Mouse (Mus musculus) megakaryocyte-erythroid progenitor cell, adult 5-6 weeks (primary cell): Measurements from ENCODE around the gene Tbc1d1. TPM values are rescaled to one million over a fixed set of nuclear protein-coding genes. Genes with fewer than 3 reads are reported as not detected.
A peak's percentile ranks its signal among the peaks of the same experiment; 100 is the strongest.

Experiments
- ATAC-seq: replicated peaks from 2 replicates; pipeline ENCODE4 v1.8.0; 2016; ENCODE audit warnings: mild to moderate bottlenecking, inconsistent platforms; ENCODE audit not compliant: severe bottlenecking, poor library complexity, low FRiP score, low TSS enrichment
- total RNA-seq, 2 experiments: library from RNA; stranded (forward) in 1 of 2; stranded (reverse) in 1 of 2; fragments of 200-1000, 215-1000 nt in 1 of 2; fragments of >200 nt in 1 of 2; fragmentation: Nextera tagmentation in 1 of 2; gene quantifications; 2 replicates each; pipeline ENCODE4 v1.2.3; 2014 to 2017

The Tbc1d1 gene
- total RNA-seq, 2 experiments from 2014 or later = 6.7 to 15.9 TPM

DNA sequence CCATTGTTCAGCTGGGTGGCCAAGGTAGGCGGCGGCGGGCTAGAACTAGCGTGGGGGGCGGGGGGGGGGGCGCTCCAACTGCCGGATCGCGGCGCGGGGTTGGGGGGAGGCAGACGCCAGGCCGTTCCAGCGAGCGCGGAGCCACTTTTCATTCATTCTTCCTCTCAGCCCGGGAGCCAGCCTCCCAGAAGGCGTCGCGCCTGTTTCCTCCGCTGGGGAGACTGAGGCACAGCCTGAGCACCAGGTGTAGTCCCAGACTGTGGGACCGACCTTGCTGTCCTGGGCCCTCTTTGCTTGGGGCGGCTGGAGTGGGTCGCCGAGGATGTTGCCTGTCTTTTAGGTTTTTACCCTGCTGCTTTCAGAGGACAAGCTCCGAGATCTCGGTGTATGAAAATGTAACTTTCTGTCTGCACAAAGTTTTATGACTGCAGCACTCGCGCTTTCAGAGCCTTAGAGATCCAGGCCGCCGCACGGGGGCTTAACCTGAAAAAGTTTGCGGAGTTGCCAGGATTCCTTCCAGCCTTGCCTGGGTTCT, 74.5 kb downstream of the Tbc1d1 start:
- no peak; the same call in 1 of the 2 replicates for ATAC-seq

DNA sequence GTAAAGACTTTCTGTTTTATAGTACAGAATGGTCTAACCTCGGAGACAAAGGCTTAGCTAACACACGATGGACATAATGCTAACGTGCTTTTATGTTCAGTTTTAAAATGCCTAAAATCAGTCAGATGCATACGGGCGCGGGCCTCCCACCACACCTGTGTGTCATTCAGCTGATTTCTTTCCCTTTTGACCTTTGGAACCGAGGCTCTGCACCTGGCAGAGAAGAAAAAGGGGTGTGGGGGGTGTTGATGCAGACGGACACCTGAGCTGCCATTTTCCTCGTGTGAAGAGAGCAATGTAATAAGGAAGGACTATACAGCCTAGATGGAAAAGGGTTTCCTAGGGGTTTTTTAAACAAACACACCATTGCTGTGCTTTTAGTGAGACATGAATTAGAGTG, 76.8 kb downstream of the Tbc1d1 start:
- ATAC-seq = no peak

DNA sequence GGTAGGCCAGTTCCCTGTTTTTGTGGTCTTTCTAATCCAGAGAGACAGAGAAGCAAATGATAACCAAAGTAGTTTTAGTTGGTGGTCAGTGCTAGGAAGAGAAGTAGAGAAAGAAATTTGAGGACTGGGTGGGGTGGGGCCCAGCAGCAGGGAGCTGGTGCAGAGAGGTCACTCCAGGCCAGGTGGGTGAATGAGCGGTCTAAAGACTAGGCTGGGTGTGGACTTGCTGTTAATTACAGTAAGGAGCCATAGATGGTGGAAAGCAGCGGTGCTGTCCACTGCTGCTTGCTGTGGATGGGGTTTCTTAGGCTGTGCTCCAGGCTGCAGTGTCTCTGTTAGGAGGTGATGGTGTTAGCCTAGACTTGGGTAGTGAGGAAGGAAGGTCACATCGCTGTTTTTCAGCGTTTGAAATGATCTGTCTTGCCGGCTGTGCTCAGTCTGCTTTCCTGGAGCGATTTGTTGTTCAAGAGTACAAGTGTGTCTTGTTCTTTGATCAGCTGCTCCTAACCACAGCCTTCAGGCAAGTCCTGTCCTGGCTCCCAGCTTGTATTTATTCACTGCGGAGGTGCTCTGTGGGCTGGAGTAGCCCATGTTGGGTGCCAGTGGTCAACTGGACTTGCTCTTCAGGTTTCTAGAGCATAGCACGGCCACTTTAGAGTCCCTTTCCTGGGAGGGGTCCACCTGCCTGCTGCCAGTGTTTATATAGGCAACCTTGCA, 78.3 kb downstream of the Tbc1d1 start:
- ATAC-seq = no peak

DNA sequence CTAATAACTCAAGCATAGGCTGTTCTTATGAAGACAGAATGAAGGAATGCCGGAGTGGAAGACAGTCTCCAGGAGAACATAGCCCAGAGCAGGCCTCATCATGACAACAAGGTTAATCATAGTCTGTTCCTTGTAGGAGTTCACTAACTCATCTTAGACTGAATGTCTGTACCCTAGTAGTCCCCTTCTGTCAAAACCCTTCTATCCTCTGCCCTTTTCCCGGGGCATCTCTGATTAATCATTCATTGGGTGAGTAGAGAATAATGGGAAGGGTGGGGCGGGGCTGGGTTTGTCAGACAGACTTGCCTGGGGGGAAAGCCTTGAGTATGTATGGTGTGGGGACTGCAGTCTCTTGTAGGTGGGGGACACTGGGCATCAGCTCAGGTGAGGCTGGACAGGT, 79.1 kb downstream of the Tbc1d1 start:
- ATAC-seq = no peak

DNA sequence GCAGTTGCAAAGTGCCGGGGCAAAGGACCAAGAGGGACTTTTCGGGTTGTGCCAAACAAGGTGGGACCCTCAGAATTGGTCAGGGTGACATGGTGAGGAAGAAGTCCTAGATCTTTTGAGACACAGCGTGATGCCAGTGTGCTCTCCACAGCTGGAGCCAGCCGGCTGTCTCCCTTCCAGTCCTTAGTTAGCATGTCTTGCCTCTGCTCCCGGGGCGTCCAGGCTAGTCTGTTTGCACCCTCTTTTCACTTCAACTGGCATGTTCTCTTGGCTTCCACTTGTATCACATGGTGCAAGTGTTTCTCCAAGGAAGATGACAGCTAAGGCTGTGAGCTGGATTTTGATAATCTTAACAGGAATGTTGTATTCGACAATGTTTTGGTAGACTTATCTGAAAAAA, 80.5 kb downstream of the Tbc1d1 start:
- no peak for ATAC-seq

DNA sequence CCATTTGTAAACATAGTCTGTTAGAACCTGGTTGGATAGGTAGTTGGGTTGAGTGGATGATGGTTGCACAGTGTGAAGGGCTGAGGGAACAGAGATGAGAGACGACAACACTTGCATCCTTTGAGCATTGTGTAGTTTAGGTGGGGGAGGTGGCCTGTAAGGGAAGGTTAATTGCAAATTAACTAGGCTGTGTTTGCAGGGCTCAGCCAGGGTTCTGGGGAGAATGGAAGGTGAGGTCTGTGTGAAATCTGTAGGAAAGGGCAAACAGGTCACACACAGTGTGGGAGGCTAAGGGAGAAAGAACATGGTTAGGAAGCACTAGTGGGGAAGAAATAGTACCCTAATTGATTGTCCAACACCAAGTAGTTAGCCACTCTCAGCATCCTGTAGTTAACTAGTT, 81.2 kb downstream of the Tbc1d1 start:
- no peak for ATAC-seq

DNA sequence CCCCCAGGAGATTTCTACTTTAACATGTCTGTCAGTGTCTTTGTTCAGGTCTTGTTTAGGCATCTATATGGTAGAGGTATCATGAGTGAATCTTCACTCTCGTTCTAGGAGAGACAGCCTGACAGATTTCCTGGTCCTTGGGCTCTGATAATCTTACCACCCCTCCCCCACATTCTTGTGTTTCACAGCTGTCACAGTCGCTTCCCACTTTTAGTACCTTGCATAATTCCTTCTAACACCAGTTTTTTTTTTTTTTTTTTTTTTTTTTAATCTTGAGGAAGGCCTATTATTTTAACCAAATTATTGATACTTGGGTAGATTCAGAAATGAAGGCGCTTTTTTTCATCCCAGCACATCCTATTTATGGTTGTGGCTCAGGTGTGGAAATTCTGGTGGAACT, 81.6 kb downstream of the Tbc1d1 start:
- no peak for ATAC-seq

DNA sequence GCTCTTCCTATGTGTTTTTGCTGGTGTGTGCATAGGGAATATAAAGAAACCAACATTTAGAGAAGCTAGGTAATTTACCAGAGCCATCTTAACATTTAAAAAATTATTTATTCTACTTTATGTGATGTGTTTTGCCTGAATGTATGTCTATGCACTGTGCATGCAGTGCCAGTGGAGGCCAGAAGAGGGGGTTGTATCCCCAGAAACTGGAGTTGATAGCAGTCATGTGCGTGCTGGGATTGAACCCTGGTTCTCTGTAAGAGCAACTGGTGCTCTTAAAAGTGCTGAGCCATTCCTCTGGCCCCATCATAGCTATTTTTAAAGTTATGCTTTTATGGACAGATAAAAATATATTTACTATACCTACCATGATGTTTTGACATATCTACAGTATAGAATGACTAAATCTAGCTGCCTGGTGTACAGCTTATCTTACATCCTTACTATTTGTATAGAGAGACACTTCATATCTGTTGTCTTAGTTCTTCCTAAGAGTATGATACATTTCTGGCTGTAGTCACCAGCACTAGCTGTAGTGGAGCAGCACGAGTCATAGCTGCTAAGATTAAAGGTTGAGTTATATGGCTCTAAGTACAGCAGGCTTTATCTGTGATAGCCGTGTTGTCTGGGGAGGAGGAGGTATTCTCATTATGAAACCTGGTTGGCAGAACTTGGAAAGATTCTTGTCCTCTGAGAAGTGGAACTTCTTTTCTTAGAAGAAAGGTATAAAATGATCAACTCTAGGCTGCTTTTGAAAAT, 83.0 kb downstream of the Tbc1d1 start:
- ATAC-seq = peak; percentile 69

DNA sequence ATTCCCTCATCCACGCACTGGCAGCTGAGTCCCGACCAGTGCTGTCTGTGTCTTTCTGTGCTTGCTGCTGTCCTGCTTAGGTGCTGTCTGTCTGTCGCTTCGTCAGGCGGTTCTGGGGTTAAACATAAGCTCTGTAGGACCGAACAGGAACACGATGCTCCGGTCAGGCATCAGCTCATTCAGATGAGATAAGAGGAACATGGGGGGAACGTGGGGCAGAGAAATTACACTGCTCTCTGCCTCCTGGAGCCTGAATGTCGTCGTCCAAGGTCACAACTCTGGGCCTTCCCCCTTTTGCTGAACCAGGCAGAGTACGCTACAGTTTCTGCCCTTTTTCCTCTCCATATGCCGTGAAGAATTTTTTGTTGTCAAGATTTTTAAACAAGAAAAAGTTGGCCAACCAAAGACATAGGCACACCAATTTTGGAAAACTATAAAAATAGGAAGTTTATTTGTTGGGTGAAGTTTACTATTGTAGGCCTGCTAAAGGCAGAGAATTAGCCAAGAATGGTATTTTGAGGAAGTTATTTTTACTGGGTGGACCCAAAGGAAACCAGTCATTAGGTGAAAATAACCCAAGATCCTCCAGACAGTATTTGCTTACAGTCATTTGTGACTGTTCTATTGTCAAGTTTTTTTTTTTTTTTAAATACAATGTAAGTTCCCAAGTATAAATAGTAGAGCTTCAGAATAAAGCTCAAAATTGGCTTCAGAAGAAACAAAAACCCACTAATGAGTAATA, 85.0 kb downstream of the Tbc1d1 start:
- no peak for ATAC-seq

DNA sequence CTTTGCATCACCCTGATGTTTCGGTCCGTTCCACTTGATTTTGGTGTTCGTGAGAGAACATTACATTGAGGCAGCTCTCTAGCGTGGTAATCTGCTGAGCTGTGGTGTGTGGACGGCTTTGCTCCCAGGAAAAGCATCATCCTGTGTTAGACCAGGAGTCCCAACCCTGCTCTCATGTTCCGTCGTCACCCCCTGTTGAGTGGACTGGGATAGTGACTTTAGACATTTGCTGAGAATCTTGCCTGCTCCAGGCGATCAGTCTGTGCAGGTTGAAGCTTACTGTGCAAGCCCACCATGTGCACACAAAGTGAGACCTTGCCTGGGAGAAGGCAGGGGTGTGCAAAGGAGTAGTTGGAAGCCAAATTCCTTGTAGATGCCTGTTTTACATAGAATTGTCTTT, 85.8 kb downstream of the Tbc1d1 start:
- ATAC-seq = no peak

DNA sequence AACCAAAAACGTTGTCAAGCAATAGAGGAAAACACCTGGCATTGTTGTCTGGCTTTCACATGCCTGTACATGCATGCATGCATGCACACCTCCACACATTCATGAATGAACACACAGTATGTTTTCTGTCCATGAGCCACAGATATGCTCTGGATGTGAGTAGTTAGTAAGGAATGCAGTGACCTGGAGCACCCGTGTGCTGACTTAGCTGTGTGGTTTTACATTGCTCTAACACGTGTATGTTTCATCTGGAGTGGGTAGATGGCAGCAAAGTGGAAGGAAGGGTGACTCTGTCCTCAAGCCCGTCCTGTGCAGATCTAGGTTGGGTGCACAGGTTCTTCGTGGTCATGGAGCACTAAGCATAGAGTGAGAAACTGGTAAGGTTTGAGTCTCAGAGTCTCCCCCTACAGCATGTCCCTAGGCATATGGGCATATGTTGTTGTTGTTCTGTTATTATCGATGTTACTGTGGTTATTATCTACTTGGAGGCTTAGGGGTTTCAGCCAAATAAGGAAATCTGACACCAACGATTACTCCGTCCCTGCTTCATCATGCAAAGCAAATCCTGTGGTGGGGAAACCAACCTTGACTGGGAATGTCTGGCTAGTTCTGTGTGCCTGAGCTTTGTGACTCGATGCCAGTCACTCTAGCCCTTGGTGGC, 86.8 kb downstream of the Tbc1d1 start:
- peak; percentile 78 for ATAC-seq

DNA sequence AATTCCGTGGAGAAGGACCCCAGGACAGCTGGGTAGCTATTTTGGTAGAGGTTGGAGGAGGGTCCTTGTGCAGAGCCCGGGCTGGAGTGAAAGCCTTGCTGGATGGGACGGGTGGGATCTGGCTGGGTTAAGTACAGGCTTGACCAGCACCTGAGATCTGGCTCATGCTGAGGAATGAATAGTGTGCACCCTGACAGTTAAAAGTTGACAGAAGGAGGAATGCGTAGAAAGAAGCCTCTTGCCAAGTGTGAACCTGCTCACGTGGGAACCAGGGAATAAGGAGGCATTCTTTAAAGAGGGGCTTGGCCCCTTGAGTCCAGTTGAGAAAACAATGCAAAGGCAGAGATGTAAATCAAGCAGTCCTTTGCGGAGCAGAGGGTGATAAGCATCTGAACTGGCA, 87.6 kb downstream of the Tbc1d1 start:
- no peak for ATAC-seq

DNA sequence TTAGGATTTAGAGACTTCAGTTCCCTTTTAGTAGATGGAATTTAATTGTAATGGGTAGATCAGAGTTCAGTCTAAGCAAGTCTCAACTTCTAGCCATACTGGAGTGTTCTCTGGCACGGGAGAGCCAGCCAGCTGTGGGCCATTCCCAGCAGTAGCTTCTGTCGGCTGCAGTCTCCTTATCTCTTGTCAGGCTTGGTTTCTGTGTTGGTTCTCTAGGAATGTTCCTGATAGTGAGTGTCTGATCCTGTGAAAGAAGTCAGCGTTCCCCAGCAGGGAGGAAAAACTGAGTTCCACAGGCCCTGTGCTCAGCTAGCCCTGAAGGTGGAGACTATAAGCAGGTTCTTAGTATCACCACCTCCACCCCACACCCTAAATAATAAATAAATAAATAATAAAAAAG, 88.2 kb downstream of the Tbc1d1 start:
- ATAC-seq = no peak

DNA sequence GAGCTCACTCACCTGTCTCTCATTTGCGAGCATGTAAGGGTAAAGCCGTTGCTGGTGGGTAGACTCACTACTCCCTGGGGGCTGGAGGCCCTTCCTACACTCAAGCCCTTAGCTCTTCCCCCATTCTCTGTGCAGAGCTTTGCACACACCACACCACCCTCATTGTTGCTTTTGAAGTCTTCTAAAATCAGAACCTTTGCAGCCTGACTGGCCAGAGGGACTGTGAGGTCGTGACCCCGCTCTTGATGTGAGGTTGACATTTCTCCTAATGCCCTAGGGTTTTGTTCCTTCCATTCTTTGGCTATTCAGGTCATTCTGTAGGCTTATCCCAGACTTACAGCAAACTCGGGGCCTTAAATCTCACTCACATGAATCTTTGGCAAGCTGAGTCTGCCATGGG, 88.6 kb downstream of the Tbc1d1 start:
- ATAC-seq = no peak

DNA sequence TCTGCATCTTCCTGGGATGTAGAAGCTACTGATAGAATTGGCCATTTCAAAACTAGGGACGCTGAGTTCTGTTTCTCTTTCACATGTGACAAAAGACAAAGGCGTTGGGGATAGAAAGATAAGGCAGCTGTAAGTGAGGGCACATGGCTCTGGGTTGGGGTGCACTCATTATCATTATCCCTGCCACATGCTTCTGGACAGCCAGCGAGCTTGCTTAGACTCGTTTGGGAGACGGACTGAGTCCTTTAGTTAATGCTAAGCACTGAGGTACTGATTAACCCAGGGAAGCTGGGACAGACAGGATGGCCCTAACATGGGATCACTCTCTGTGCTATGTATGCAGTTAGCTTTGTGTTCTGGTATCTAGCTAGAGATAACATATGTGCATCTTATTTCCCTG, 95.3 kb downstream of the Tbc1d1 start:
- ATAC-seq = peak; percentile 87

DNA sequence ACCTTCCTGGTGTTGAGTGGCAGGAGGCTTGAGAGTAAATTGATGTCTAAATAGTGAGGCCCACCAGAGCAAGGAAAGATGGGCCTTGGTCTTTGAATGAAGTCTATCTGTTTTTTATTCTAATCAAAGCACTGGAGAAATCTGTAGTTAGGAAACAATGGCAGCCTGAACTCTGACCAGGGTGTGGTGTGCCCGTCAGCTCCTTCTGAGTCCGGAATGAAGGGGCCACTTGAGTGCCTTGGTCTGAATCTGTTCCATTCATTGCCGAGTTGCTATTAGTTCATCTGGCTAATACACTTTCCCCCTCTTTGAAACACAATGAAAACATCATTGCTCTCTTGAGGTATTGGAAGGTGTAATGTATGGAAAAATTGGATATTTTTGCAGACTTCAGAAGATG, 98.2 kb downstream of the Tbc1d1 start:
- ATAC-seq = no peak

DNA sequence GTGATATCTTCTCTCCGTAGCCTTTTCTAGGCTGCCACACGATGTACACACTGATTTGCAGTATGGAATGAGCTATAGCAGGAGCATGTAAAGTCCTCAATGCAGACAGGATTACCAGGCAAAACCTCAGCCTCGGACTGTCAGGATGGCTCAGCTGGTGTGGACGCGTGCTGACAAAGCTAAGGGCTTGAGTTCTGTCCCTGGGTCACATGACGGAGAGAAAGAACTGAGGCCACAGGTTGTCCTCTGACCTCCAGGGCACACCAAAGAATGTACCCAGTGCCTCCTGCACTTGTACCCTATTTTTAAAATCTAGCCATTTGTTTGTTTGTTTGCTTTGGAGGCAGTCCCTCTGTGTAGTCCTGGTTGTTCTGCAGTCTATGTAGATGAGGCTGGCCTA, 98.9 kb downstream of the Tbc1d1 start:
- no peak for ATAC-seq

DNA sequence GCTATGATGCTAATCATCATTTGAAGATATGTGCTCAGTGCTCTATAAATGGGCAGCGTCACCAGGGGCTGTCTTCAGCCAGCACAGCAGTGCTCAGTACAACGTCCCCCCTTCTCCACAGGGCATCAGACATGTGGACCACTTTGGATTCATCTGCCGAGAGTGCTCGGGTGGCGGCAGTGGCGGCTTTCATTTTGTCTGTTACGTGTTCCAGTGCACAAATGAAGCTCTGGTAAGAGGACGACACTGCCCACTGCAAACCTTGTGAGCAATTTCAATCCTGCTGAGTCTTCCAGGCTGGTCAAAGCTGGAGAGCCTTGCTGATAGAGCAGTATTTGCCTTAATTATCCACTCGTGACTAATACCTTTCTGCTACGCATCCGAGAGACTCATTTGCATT, 107.2 kb downstream of the Tbc1d1 start:
- no peak for ATAC-seq

DNA sequence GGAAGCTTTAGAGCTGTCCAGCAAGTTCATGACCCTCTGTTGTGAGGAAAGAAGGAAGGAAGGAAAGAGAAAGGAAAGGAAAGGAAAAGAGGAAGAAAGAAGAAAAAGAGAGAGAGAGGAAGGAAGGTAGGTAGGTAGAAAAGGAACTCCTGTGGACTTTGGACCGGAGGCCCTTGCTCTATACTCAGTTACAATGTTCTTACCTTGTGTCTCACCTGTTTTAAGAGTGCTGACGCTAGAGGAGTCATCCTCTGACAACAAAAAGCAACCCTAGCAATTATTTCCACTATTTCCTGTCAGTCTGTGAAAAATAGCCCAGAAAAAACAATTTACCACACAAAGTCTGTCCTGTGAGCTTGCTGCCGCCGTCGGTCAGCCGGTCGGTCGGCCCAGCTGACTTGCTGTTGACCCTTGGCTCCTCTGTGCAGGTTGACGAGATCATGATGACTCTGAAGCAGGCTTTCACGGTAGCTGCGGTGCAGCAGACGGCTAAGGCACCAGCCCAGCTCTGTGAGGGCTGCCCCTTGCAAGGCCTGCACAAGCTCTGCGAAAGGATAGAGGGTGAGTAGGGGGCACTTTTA, 107.9 kb downstream of the Tbc1d1 start:
- no peak for ATAC-seq
